Mouse (Mus musculus) E14TG2a.4 (cell line): ENCODE measurements around the gene Themis2.

Source experiments
- CTCF ChIP-seq: conservative IDR thresholded peaks from 2 replicates; pipeline ENCODE4 v1.5.1; 2014; ENCODE audit warnings: low read length
- POU5F1 ChIP-seq: IDR thresholded peaks from 2 replicates; pipeline ENCODE4 v1.6.1; 2014; ENCODE audit warnings: low read length, borderline replicate concordance

DNA sequence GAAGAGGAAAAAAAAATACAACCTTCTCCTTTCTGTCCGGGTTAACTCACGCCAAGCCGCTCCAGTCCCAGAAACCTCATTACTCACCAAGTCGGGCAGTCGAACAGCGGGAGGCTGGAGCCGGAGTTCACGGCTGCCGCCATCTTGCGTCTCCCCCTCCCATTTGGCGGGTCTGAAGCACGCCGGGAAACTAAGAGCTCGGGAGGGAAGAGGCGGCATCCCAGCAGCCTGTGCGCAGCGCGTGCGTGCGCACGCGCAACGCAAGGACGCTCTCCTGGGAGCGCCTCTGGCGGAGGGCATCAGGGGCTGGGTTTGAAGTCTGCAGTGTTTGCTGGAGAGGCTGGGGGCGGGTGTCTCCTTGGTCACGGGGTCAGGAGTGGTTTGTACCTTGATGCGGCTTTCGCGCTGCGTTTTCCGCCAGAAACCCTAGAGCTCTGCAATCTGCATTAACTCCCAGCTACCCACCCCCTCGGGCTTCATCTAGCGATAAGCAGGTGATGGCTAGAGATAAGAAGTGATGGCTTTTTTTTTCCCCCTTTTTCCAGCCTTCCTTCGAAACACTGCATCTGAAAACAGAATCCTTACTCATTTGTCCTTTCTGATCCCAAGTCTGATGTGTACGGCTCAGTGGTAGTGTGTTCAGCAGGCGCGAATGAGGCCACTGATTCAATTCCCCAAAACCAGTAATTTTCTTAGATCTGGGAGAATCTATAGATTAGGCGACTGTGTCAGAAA, 47.0 kb upstream of the Themis2 start, which contains the start of gene Ppp1r8:
- TF ChIP-seq CTCF: no peak
- TF ChIP-seq POU5F1: no peak
